Mouse (Mus musculus) thymus, postnatal 0 days (tissue): ENCODE data around the gene Grm8. TPM values are rescaled to one million over a fixed set of nuclear protein-coding genes. Genes with fewer than 3 reads are reported as not detected.
"Not testable (repeated sequence)": the region's sequence is repeated elsewhere in the genome, so short reads cannot be mapped to it uniquely, and the experiment has no call there.

ENCODE experiments used
- DNase-seq: peaks from one replicate; pipeline ENCODE4 v3.0.0-alpha.2; 2015; ENCODE audit warnings: low spot score
- polyA plus RNA-seq: library from polyadenylated mRNA; unstranded; fragments of >200 nt; fragmentation: Nextera tagmentation; extraction: Ambion mirVana; gene quantifications from 2 replicates; pipeline ENCODE4 v1.2.1, GENCODE M21; 2015

Grm8 gene
- polyA plus RNA-seq, 1 experiment from 2014 or later: 0.75 TPM

DNA sequence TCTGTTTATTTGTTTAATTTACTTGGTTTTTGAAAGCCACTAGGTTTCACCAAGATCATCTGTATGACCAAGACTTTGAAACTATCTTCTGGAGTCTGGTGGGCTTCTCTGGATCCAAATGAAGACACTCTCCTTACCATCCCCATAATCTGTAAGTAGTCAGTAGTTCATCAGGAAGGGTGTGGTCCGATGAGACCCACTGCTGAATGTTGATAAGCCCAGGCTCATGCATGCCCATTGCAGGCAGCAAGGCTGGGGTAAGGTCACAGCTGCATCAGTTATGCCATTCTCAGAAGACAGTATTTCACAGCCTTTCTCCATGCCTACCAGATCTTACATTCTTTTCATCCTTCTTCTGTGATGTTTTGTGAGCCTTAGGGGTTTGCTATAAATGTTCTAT, 247.1 kb downstream of the Grm8 start:
- no peak for DNase-seq

DNA sequence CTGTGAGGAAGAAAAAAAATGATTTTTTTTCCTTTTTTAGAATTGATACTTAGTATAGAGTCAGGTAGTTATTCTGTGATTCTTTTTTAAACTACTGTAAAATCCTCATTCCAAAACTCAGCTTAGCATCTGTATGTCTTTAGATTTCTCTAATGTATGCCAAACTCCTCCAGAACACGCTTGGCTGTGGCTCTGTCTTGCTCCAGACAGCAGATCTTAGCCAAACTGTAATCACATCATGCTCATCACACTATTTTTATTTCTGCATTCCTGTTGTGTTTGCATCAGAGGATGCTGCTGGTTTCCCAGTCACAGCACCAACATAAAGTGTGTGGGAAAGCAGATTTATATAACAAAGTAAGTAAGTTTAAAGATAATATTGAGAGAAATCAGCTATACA, 249.2 kb downstream of the Grm8 start:
- DNase-seq: no peak

DNA sequence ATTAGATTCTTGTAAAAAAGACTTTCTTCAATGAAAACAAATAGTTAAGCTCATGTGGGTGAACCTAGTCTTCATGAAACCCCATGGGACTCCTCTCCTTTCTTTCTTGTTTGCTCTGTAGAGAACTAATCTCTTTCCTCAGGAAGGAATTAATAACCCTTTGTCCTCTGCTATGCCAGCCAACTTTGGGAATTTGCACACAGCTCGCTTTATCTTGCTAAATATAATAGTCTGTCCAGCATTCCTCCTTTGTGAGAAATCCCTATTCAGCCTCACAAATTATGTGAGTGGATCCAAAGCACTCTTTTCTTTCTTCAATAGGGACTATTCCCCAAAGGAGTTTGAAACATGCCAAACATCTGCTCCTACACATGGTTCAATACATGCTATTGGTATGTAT, 285.3 kb downstream of the Grm8 start:
- no peak for DNase-seq

DNA sequence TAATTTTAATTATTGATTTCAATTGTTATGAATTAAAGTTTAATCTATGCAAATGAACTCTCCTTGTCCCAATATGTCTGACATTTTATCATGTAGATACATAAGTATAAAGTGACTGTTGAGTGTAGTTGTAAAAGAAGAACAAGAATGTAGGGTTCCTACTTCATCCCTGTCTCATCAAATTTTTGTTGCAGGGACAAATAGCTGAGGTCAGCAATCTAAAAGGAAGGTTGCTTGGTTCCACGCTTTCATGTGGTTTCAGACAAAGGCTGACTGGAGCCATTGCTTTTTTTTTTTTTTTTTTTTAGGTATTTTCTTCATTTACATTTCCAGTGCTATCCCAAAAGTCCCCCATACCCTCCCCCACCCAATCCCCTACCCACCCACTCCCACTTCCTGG, 298.8 kb downstream of the Grm8 start:
- DNase-seq: no peak

DNA sequence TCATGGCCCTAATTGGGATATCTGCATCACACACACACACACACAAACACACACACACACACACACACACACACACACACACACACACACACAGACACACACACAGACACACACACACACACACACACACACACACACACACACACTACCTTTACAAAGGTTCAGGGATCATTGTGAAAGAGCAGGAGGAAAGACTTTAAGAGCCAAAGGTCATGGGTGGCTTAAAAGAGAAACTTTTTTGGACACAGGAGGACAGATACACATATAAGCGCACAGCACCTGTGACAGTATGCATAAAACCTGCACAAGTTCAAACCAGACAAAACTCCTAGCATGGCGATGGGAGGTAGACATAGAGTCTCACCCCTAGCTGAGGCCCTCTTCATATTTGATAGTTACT, 315.2 kb downstream of the Grm8 start:
- DNase-seq: not testable (repeated sequence)

DNA sequence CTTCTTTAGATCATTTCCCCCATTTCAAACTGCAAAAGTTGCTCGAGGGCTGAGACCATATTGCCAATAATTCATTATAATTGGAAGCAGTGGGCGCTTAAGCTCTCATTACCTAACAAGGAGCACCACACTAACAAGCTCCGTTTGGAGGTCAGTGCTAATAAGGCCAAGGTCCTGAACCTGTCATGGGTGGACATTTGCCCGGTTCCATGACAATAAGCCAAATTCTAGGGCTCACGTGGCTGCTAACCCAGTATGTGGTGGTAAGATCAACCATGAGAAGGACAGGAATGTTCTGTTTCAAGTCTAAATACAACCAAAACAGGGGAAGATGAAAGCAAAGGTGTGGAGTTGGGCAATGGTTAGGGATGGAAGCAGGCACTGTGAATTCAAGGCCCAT, 322.2 kb downstream of the Grm8 start:
- DNase-seq: no peak

DNA sequence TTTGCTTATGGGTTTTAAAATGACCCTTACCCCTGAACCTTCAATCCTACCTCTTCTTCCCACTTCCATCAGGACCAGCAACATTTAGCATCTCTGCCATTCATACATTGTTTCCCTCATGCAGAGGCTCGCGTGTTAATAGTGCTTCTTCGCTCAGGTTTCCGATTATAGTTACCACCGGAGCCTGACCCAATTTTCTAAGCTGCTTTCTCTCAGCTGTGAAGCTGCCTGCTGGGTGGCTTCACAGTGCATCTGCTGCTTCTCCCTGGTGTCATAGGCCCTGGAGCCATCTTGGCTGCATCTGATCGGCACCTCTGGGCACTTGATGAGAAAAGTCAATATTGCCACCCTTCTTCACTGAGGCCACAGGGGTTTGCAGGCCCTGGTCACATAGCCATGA, 325.0 kb downstream of the Grm8 start:
- no peak for DNase-seq

DNA sequence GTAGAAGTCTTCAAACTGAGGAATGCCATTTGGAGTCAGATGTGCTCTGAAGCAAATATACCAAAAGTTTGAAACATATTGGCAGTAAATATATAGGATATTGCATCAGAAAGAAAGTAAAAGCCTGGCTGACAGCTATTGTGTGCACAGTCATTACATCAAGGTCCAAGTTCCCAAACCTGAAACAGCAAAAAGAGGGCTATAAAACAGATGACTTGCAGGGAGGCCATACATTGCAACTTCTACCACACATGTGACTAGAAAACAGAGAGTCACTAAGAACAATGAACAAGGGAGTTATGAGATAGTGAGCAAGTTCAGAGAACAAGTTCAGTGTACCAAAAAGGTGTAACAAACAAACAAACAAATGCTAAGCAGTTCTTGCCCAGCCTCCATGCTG, 328.2 kb downstream of the Grm8 start:
- no peak for DNase-seq

DNA sequence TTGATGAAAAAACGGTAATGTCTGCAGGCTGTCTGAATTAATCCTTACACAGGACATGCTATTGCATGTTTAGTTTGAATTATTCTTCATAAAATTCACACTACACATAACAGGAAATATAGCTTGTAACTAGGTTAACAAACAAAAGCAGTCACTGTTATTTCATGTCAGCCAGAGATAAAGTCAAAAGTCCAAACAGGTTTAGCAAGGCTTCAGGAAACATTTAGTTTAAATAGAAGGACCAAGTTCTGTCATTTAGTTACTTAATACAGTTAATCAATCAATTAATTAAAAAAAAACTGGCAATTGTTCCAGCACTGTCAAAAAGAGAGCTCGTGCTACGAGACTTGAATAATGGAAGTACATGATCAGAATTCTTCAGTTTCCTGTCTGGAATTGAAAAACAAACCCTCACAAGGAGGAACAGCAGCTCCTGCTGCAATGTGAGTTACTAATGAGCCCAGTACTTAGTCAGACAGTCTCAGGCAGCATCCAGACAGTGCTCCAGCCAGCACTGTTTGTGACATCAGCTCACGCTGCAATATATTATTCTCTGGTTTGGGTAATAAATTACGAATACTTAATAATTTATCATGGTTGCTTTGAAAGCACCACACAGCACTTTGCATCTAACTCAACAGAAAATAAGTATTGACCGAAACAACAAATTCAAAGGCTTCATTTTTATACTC, 334.0 kb downstream of the Grm8 start:
- DNase-seq: no peak

DNA sequence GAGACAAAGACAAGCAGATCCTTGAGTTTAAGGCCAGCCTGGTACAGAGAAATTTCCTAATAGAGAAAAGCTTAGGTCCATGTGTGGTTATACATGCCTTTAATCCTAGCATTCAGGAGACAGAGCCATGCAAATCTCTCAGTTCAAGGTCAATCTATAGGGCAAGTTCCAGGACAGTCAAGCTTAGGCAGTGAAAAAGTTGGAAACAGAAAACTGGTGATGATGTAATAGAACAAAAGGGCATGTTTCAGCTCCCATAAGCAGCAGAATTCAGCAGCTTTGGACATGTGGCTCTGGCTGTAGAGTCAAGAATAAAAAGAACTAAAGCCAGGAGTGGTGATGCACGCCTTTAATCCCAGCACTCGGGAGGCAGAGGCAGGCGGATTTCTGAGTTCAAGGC, 336.2 kb downstream of the Grm8 start:
- DNase-seq: no peak

DNA sequence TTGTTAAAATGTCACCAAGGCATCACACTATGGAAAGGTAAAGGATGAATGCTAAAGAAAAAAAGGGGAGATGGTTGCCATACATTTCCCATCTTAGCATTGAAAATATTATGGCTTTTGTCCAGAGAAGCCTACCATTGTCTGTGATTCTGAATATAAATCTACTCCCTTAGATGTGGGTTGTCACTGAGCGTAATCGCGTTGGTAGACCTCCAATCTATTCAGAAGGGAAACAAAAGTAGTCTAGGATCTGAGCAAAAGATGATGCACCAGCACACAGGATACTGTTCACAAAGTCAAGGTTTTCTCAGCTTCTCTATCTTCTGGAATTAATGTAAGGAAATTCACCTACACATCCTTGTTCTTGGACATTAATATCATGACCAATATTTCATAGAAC, 345.4 kb downstream of the Grm8 start:
- no peak for DNase-seq

DNA sequence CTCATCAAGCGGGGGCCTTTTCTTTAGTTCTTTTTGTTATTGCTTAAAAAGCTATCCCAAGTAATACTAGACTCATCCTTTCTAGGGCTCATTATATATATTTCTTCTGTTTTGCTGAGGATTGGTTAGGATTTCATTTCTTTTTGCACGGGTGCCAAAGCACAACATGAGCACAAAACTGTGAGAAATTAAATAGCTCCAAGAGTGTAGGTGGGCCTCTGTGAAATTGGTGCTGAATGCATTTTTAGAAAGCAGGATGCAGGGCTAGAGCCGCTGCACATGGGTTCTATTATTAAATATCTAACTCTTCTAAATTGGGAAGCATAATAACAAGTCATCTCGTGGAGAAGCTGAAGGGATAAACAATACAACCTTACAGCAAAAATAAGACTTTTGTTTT, 345.8 kb downstream of the Grm8 start:
- DNase-seq: no peak

DNA sequence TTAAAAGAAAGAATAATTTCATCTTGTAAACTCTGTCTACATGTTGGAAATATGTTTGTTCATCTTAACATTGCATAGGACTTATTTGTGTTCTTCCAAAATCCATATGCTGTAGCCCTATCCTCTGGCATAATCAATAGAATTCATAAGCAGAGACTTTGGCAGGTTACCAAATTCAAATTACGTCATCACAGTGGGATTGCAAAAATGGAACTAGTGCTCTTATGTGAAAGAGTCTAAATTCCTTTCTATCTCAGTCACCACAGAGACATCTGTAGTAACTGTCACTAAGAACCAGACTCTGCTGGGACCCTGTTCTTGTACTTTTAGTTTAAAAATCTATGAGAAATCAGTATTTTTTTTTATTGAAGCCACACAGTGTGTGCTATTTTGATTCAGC, 352.7 kb downstream of the Grm8 start:
- DNase-seq: no peak

DNA sequence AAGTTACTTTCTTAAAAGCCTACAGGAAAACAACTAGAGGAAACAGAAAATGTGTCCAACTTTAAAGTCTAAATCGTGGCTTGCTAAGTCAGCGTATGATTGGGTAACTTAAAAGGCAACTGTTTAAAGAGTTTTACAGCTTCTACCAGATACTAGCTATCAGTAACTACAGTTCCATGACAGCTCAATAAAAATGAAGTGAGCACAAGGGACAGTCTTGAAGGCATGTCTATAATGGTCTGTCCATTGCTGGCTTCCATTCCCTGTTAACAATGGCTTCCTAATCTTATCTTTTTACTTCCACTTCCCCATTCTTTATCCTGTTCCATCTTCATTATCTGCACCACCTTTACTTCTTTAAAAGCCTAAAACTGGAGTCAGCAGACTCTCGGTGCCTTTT, 353.6 kb downstream of the Grm8 start:
- DNase-seq: no peak

DNA sequence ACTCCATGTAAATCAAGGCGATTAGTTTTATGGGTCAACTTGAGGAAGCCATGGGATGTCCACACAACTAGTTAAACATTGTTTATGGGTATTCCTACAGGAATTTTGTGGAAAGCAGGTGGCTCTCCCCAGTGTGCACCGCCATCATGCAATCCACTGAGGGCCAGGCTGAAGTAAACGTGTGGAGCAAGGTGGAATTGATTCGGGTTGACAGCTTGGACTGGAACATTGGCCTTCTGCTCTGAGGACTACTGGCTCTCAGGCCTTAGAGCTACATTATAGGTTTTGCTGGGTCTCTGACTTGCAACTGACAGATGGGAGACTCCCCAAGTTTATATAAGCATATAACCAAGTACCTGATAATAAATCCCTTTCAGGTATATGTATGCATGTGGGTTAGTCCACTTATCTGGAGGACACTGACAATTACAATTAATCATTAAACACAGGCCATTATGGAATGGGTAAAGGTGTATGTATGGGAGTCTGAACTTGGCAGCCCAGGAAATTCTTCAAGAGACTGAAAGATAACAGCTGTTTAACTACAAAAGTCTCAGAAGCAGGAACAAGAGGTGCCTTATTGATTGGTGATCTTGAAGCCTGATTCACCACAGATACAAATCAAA, 359.2 kb downstream of the Grm8 start:
- no peak for DNase-seq

DNA sequence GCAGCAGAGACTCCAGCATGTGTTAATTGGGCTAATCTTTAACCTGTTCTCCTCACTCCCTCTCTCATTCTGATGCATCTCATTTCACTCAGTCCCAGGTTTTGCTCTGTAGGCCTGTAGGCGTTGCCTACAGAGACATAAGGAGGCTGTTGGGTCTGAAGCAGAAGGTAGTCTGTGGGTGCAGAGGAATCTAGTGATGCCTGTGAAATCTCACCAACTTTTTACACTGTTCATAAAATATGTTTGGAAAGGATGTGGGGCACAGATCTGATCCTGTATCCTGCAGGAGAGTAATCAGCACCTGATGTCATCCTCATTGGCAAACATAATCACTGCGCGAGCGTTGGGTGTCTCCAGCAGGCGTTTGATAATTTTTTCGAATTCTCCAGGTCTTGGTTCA, 372.9 kb downstream of the Grm8 start:
- no peak for DNase-seq

DNA sequence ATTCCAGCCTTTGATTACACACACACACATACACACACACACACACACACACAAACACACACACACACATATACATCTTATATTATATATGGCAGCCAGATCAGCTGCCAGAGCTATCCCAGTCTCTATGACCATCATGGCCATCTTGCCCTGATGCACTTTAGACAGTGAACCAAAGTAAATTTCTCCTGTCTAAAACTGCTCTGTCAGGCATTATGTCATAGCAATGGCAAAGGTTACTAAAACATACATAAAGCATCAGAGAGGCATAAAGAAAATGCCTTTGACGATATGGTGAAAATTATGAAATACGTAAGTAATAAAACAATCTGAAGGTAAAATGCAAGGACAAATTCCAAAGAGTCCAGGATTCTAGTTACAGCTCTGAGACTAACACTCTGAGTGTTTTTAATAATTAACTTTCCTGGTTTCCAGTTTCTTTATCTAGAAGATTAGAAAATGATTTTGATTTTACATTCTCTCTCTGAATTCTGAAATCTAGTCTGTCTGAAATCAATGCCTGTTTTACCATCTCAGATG, 381.6 kb downstream of the Grm8 start:
- no peak for DNase-seq

DNA sequence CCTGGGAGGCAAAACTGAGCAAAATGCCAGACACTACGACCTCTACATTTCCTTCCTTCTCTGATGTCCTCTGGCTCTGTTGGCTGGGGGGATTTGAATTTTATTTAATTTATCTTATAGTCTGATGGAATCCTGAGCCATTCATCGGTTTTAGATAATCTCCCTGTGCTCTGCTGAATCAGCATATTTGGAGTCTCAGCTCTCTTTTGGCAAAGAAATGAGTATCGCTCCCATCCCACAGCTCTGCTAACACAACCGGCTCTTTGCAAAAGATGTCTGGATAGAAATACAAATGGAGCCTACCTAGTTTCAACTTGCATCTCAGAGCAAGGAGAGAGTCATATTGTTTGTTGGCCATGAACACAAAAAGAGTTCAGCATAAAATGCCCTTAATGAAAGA, 388.5 kb downstream of the Grm8 start:
- DNase-seq: no peak

DNA sequence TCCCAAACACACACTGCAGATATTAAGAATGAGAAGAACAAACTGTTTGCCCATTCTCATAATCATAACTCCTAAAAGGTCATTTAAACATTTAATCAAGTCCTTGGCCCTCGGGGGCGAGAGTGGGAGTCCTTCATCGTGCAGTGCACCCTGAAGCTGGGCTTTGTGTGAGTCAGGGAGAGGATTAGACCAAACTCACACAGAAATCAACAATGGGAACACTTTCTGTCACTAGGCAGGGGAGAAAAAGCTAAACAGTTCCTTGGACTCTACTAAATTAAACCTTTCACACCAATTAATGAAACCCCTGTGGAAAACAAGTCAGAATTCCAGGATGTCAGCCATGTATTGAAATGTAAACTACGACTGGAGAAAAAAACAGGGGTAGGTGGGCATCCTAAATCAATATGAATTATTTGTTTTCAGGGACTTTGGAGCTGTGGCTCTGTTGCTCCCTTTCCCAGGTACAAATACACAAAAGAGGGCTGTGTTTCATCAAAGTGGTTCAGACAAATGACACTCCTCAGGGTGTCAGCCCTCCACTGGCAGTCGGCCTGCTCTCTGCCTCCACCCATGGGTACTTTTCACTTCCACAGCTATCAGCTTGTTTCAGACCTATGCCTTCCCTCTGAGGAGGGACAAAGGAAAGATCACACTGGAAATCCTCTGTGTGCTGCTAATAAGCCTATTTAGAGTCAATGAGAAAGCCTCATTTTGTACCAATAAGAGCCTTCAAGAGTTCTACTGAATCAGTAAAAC, 389.1 kb downstream of the Grm8 start:
- DNase-seq: no peak

DNA sequence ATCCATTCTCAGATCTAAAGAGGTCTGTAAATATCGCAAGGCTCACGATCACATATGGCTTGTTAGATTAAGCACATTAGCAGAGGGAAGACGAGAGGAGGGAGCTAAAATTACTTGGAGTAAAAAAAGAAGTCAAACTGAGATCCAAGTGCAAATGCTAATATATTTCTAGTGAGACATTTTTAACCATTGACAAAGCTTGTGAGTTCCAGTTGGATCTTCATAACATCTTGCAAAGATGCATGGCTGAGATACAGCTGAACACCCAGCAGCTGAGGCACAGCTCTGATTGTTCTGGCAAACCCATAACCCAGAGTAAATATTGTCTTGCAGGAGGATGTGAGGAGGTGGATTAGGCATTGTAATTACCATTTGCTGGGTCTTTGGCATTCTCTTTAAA, 445.6 kb downstream of the Grm8 start:
- no peak for DNase-seq

DNA sequence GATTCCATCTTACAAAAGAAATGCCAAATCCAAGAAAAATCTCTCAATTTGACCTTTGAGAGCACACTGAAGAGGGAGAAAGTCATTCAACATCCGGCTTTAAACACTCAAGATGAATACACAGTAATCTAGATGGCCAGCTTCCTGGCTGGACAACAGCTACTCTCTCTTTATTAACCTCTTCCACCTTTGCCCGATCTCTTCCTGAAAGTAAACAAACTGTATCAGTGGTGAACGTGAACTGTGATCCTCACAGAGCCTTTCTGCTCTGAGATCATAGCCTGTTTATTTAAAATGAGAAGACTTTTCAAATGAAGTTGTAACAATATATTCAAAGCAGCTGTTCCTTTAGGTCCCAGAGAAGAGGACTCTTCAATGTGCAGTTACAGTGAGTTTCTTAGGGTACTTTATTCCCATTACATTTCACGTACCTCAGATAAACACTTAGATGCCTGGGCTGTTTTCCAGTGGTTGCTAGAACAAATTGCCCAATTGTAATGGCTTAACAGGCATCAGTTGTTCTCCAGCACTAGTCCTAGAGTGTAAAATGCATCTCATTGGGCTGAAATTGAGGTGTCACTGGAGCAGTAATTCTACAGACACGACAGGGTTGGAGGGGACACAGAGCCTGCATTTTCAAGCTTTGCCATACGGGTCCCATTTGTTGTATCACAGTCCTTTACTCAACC, 473.1 kb downstream of the Grm8 start:
- no peak for DNase-seq

DNA sequence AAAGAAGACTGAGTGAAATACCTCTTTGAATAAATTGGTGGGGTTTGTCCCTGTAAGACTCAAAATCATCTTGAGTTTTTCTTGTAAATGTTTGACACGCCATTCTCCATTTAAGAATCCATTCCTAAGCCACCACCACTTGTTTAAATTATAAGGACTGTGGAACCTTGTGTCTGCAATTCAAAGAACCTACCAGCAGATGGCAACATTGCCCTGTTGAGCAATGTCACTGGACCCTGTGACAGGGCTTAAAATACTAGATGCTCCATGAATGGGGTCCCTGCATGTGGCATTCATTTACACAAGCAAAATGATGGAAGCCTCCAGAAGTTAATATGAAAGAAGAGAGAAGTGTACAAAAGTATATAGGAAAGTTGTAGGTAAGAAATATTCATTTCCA, 477.5 kb downstream of the Grm8 start:
- DNase-seq: peak; percentile 27
